Mouse (Mus musculus): ENCODE data around the gene Cd2bp2.

- TF ChIP-seq CTCF (IDR thresholded peaks at IDR 0.05) = no peak
- TF ChIP-seq EP300 (IDR thresholded peaks at IDR 0.05) = no peak
Observed at GRCm38 (mm10) chr7:127214521-127214920, 18.7 kb upstream of the Cd2bp2 start.
